Mouse (Mus musculus): ENCODE measurements around the gene Fbxl4. TPM values are rescaled to one million over a fixed set of nuclear protein-coding genes. Genes with fewer than 3 reads are reported as not detected.
"Not testable (repeated sequence)": the region's sequence is repeated elsewhere in the genome, so short reads cannot be mapped to it uniquely, and the experiment has no call there.

The Fbxl4 gene
- polyA plus RNA-seq (2015; fragmentation: Nextera tagmentation; extraction: Ambion mirVana) = 13.6 and 13.8 TPM in 2 replicates

- peak; percentile 89 for DNase-seq (ENCODE audit: low spot score)
Observed at GRCm38 (mm10) chr4:22357266-22357930, at the start of gene Fbxl4. Gene Fbxl4, plus strand, starts transcription at chr4:22357543.

- DNase-seq (ENCODE audit: low spot score) = no peak
Observed at GRCm38 (mm10) chr4:22314564-22314963, 42.8 kb upstream of the Fbxl4 start.

- DNase-seq (ENCODE audit: low spot score) = no peak
Observed at GRCm38 (mm10) chr4:22342816-22343573, 14.3 kb upstream of the Fbxl4 start.

- not testable (repeated sequence) for DNase-seq (ENCODE audit: low spot score)
Observed at GRCm38 (mm10) chr4:22349086-22349485, 8.3 kb upstream of the Fbxl4 start.

- DNase-seq (ENCODE audit: low spot score) = no peak
Observed at GRCm38 (mm10) chr4:22357931-22358300, 573 bp downstream of the Fbxl4 start.

- DNase-seq (ENCODE audit: low spot score) = peak; percentile 23
Observed at GRCm38 (mm10) chr4:22358487-22358886, 1.1 kb downstream of the Fbxl4 start.

GRCm38 (mm10) chr4:22367368-22367767, 10.0 kb downstream of the Fbxl4 start:
- no peak for DNase-seq (ENCODE audit: low spot score)

GRCm38 (mm10) chr4:22378516-22378915, 21.2 kb downstream of the Fbxl4 start:
- DNase-seq (ENCODE audit: low spot score) = no peak

GRCm38 (mm10) chr4:22380646-22381045, 23.3 kb downstream of the Fbxl4 start:
- no peak for DNase-seq (ENCODE audit: low spot score)

GRCm38 (mm10) chr4:22383528-22384265, 26.4 kb downstream of the Fbxl4 start:
- DNase-seq (ENCODE audit: low spot score) = no peak

- DNase-seq (ENCODE audit: low spot score) = no peak
Observed at GRCm38 (mm10) chr4:22390045-22390444, 32.7 kb downstream of the Fbxl4 start.

- peak; percentile 4 for DNase-seq (ENCODE audit: low spot score)
Observed at GRCm38 (mm10) chr4:22392777-22393473, 35.6 kb downstream of the Fbxl4 start.

GRCm38 (mm10) chr4:22395404-22395803, 38.1 kb downstream of the Fbxl4 start:
- DNase-seq (ENCODE audit: low spot score) = no peak

GRCm38 (mm10) chr4:22396484-22397000, 39.2 kb downstream of the Fbxl4 start:
- DNase-seq (ENCODE audit: low spot score) = no peak

- no peak for DNase-seq (ENCODE audit: low spot score)
Observed at GRCm38 (mm10) chr4:22397003-22397402, 39.7 kb downstream of the Fbxl4 start.

GRCm38 (mm10) chr4:22402032-22402431, 44.7 kb downstream of the Fbxl4 start:
- no peak for DNase-seq (ENCODE audit: low spot score)

GRCm38 (mm10) chr4:22402930-22403329, 45.6 kb downstream of the Fbxl4 start:
- DNase-seq (ENCODE audit: low spot score) = no peak

- DNase-seq (ENCODE audit: low spot score) = no peak
Observed at GRCm38 (mm10) chr4:22420627-22421026, 63.3 kb downstream of the Fbxl4 start.

GRCm38 (mm10) chr4:22422400-22422799, 65.1 kb downstream of the Fbxl4 start:
- no peak for DNase-seq (ENCODE audit: low spot score)

- no peak for DNase-seq (ENCODE audit: low spot score)
Observed at GRCm38 (mm10) chr4:22428150-22428549, 70.8 kb downstream of the Fbxl4 start.

GRCm38 (mm10) chr4:22469575-22469974, 112.2 kb downstream of the Fbxl4 start:
- no peak for DNase-seq (ENCODE audit: low spot score)

Measured in thymus, postnatal 0 days (tissue).